Mouse (Mus musculus): Measurements from ENCODE around the gene Manba.

GRCm38 (mm10) chr3:135518882-135519281, 33.5 kb downstream of the Manba start:
- TF ChIP-seq POLR2A (IDR thresholded peaks at IDR 0.05; ENCODE audit: low read depth, low read length) (no peak), CTCF (IDR thresholded peaks at IDR 0.05; ENCODE audit: borderline replicate concordance, insufficient read depth, low read length) (no peak)
